Mouse (Mus musculus): ENCODE data around the gene Hoxb3. TPM values are rescaled to one million over a fixed set of nuclear protein-coding genes. Genes with fewer than 3 reads are reported as not detected.

Hoxb3 gene
- 0.94 and 9.2 TPM in 2 replicates for total RNA-seq (2014; rRNA removed)
- polyA plus RNA-seq (2015; fragmentation: Nextera tagmentation; extraction: Ambion mirVana) = not detected in 2 replicates

DNA sequence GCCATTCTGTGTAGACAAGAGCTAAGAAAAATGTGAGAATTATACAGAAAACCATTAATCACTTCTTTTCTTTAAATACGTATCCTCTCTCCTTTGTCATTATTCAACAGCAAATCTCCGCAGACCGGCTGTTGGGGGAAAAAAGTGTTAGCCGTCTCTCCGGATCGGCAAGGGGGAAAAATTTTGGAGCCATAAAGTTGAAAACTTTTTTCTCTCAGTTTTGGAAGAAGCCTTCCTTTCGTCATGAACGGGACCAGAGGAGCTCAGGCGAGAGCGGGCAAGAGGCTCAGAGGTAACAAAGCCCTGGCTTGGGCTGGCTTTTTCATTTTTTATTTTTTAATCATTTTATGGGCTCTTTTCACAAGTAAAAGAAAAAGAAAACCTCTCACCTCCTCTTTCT is at the start of gene Hoxb3:
Gene Hoxb3, plus strand, starts transcription at position 173 of the 400 bp plus-strand sequence.
- Histone ChIP-seq H3K27ac (ENCODE audit: low read depth, low read length) (no peak within 1 kb of the TSS), H3K9ac (replicated peaks; ENCODE audit: low read length, poor library complexity, severe bottlenecking) (no peak within 1 kb of the TSS), H3K4me2 (ENCODE audit: low read depth, low read length, poor library complexity, severe bottlenecking) (no peak within 1 kb of the TSS), H3K36me3 (ENCODE audit: insufficient read depth, low read length) (no peaks in the 10 kb centered on the region), H3K4me3 (ENCODE audit: low read depth, low read length) (no peak within 1 kb of the TSS), H3K27me3 (ENCODE audit: insufficient read depth, low read length) (peaks cover 99% of the 10 kb centered on the region), H3K4me1 (ENCODE audit: insufficient read depth, low read length) (no peaks in the 10 kb centered on the region), H3K9me3 (ENCODE audit: low read length) (no peaks in the 10 kb centered on the region)
- 7% methylated on average over 10 of the region's 10 CpGs for WGBS
- TF ChIP-seq CTCF (IDR thresholded peaks at IDR 0.05) = no peak
- no peak for DNase-seq (ENCODE audit: low spot score)
- ATAC-seq (ENCODE audit: low FRiP score) = no peak

DNA sequence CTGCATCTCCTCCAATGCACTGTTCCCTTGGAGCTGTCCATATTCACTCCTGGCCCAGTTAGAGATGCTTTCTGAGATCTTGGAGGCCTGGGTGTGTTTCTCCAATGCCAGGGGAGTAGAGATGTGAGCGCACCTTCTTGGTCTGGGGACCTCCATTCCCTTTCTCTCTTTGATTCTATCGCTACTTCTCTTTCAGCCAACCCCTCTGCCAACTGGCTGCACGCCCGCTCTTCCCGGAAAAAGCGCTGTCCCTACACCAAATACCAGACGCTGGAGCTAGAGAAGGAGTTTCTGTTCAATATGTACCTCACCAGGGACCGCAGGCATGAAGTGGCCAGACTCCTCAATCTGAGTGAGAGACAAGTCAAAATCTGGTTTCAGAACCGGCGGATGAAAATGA is 48.7 kb upstream of the Hoxb3 start:
- H3K4me2 ChIP-seq (ENCODE audit: low read depth, low read length, poor library complexity, severe bottlenecking) = no peak overlapping the region
- DNase-seq (ENCODE audit: low spot score) = no peak
- H3K36me3 ChIP-seq (ENCODE audit: insufficient read depth, low read length) = no peaks in the 10 kb centered on the region
- H3K27me3 ChIP-seq (ENCODE audit: insufficient read depth, low read length) = peaks cover 95% of the 10 kb centered on the region
- no peak for ATAC-seq (ENCODE audit: low FRiP score)
- 5% methylated on average over 10 of the region's 10 CpGs for WGBS
- no peak for TF ChIP-seq CTCF (IDR thresholded peaks at IDR 0.05)
- H3K4me1 ChIP-seq (ENCODE audit: insufficient read depth, low read length) = no peaks in the 10 kb centered on the region
- H3K4me3 ChIP-seq (ENCODE audit: low read depth, low read length) = no peak overlapping the region
- no peaks in the 10 kb centered on the region for H3K9me3 ChIP-seq (ENCODE audit: low read length)
- H3K27ac ChIP-seq (ENCODE audit: low read depth, low read length) = no peak overlapping the region
- H3K9ac ChIP-seq (replicated peaks; ENCODE audit: low read length, poor library complexity, severe bottlenecking) = no peak overlapping the region

DNA sequence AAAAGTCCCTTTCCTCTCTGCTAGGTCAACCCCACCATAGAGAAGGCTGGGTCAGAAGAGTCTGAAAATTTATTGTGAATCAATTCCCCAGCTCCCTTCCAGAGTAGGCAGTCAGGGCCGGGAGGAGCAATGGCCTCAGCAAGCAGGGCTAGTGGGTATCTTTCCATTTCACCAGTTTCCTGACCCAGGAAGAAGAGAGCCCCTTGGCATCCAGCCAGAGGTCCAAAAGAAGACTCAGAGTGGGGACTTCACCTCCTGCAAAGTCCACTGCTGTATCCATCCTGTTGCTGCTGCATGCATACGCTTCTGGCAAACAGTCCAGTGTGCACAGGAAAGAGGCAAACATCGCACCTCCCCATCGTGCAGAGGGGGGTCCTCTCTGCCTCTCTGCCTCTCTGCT is 47.2 kb upstream of the Hoxb3 start:
- DNase-seq (ENCODE audit: low spot score) (no peak), ATAC-seq (ENCODE audit: low FRiP score) (no peak)
- Histone ChIP-seq H3K4me1 (ENCODE audit: insufficient read depth, low read length) (no peaks in the 10 kb centered on the region), H3K27ac (ENCODE audit: low read depth, low read length) (no peak overlapping the region), H3K4me3 (ENCODE audit: low read depth, low read length) (no peak overlapping the region), H3K27me3 (ENCODE audit: insufficient read depth, low read length) (peaks cover 93% of the 10 kb centered on the region), H3K9me3 (ENCODE audit: low read length) (no peaks in the 10 kb centered on the region), H3K9ac (replicated peaks; ENCODE audit: low read length, poor library complexity, severe bottlenecking) (no peak overlapping the region), H3K36me3 (ENCODE audit: insufficient read depth, low read length) (no peaks in the 10 kb centered on the region), H3K4me2 (ENCODE audit: low read depth, low read length, poor library complexity, severe bottlenecking) (no peak overlapping the region)
- 2% methylated on average over 4 of the region's 4 CpGs for WGBS
- TF ChIP-seq CTCF (IDR thresholded peaks at IDR 0.05) = no peak

DNA sequence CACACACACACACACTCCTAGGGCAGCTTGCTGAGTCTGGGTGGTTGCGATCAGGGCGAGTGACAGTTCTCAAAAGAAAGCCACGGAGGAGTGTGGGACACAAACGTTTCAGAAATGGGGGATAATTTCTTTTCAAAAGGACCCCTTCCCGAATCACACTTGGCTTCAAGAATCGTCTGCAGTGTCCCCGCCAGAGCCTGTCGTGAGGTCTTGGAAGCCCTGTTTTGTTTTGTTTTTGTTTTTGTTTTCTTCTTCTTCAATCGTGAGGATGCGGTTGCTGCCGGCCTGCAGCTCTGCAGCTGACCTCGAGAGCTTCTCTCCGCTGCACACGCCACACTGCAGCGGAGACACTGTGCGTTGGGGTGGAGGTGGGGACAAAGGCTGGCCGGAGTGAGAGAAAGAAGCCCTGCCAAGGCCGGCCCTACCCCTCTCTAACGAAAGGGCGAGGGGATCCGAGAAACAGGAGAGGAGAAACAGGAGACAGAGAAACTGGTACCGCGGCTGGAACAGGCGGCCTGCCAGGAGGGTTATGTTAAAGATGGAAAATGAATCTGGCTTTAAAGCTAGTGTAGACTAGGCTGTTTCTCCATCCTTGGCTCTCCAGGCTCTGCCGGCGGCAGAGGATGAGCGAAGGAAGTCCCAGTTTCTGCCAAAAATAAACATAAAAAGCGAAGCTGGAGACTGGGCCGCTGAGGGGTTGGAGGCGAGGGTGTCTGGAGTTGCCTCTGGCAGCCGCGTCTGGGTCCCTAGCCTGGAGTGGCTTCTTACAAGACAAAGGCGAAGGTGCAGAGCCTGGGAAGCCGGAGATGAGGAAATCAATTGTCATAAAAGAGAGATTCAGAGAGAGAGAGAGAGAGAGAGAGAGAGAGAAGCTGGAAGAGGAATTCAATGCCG is 45.7 kb upstream of the Hoxb3 start:
- Histone ChIP-seq H3K27me3 (ENCODE audit: insufficient read depth, low read length) (peaks cover 92% of the 10 kb centered on the region), H3K4me1 (ENCODE audit: insufficient read depth, low read length) (no peaks in the 10 kb centered on the region), H3K9ac (replicated peaks; ENCODE audit: low read length, poor library complexity, severe bottlenecking) (no peak overlapping the region), H3K4me2 (ENCODE audit: low read depth, low read length, poor library complexity, severe bottlenecking) (no peak overlapping the region), H3K27ac (ENCODE audit: low read depth, low read length) (no peak overlapping the region), H3K36me3 (ENCODE audit: insufficient read depth, low read length) (no peaks in the 10 kb centered on the region), H3K9me3 (ENCODE audit: low read length) (no peaks in the 10 kb centered on the region), H3K4me3 (ENCODE audit: low read depth, low read length) (no peak overlapping the region)
- no peak for ATAC-seq (ENCODE audit: low FRiP score)
- no peak for TF ChIP-seq CTCF (IDR thresholded peaks at IDR 0.05)
- no peak for DNase-seq (ENCODE audit: low spot score)
- 2% methylated on average over 35 of the region's 35 CpGs for WGBS

DNA sequence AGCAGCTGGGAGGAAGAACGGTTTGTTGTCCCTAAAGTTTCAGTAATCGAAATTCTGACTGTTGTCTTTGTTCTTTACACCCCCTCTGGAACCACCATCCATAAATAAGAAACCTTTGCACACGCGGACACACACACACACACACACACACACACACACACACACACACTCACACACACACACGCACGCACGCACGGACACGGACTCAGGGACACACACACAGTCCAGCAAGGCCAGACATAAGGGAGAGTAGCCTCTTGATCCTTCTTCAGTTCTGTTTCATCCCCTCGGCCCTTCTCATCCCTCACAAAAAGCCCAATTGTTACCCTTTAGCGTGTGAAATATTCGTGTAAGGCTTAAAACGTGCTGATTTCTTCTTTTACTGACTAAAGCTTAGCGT is 44.8 kb upstream of the Hoxb3 start:
- 24% methylated on average over 14 of the region's 14 CpGs for WGBS
- peaks cover 90% of the 10 kb centered on the region for H3K27me3 ChIP-seq (ENCODE audit: insufficient read depth, low read length)
- no peak overlapping the region for H3K4me3 ChIP-seq (ENCODE audit: low read depth, low read length)
- ATAC-seq (ENCODE audit: low FRiP score) (no peak), DNase-seq (ENCODE audit: low spot score) (no peak)
- H3K9me3 ChIP-seq (ENCODE audit: low read length) = no peaks in the 10 kb centered on the region
- no peak for TF ChIP-seq CTCF (IDR thresholded peaks at IDR 0.05)
- H3K4me1 ChIP-seq (ENCODE audit: insufficient read depth, low read length) = no peaks in the 10 kb centered on the region
- no peak overlapping the region for H3K27ac ChIP-seq (ENCODE audit: low read depth, low read length)
- no peaks in the 10 kb centered on the region for H3K36me3 ChIP-seq (ENCODE audit: insufficient read depth, low read length)
- no peak overlapping the region for H3K9ac ChIP-seq (replicated peaks; ENCODE audit: low read length, poor library complexity, severe bottlenecking)
- H3K4me2 ChIP-seq (ENCODE audit: low read depth, low read length, poor library complexity, severe bottlenecking) = no peak overlapping the region

DNA sequence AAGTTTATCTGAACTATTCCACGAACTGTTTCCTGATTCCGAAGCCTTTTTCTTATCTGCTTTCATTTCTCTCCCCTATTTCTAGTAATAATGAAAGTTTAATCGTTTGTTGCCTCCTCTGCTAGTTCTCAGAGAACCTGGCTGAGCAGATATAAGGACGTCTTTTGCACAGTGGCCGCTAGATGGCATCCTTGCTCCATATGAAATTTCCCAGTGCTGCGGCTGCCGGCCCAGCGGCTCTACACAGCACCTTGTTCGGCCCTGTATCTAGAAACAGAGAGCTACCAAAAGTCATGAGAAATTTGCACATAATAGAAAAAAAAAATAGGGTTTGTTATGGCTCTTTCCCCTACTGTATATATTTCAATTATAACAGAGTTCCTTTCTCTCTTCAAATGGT is 44.4 kb upstream of the Hoxb3 start:
- Histone ChIP-seq H3K9me3 (ENCODE audit: low read length) (no peaks in the 10 kb centered on the region), H3K36me3 (ENCODE audit: insufficient read depth, low read length) (no peaks in the 10 kb centered on the region), H3K9ac (replicated peaks; ENCODE audit: low read length, poor library complexity, severe bottlenecking) (no peak overlapping the region), H3K4me1 (ENCODE audit: insufficient read depth, low read length) (no peaks in the 10 kb centered on the region), H3K27me3 (ENCODE audit: insufficient read depth, low read length) (peaks cover 90% of the 10 kb centered on the region), H3K4me3 (ENCODE audit: low read depth, low read length) (no peak overlapping the region), H3K4me2 (ENCODE audit: low read depth, low read length, poor library complexity, severe bottlenecking) (no peak overlapping the region), H3K27ac (ENCODE audit: low read depth, low read length) (no peak overlapping the region)
- whole genome bisulfite sequencing = under 1% methylated on average over 9 of the region's 9 CpGs
- peak; percentile 90 for TF ChIP-seq CTCF (IDR thresholded peaks at IDR 0.05)
- DNase-seq (ENCODE audit: low spot score) (peak; percentile 91), ATAC-seq (ENCODE audit: low FRiP score) (no peak)

Measured in midbrain, postnatal 0 days (tissue).